Mouse (Mus musculus) spleen, adult 2 months (tissue): Measurements from ENCODE around the gene Fgf6. TPM values are rescaled to one million over a fixed set of nuclear protein-coding genes. Genes with fewer than 3 reads are reported as not detected.

Experiments used
- DNase-seq, 2 experiments: peaks; one replicate each; pipeline versions ENCODE4 v3.0.0 to v3.0.0-alpha.2; 2012 to 2021; ENCODE audit warnings: low spot score in 2 of 2, low read depth in 1 of 2
- H3K27ac ChIP-seq: fragments of 200-500 bp; 2 replicates; pipeline ENCODE4 v1.5.1; 2012; ENCODE audit warnings: low read length, inconsistent platforms; ENCODE audit not compliant: insufficient read depth
- H3K27me3 ChIP-seq: fragments of 200-500 bp; 2 replicates; pipeline ENCODE4 v1.6.1; 2012; ENCODE audit warnings: mild to moderate bottlenecking, moderate library complexity, low read length, inconsistent platforms; ENCODE audit not compliant: control insufficient read depth, insufficient read depth
- H3K36me3 ChIP-seq: fragments of 200-500 bp; 2 replicates; pipeline ENCODE4 v1.6.1; 2012; ENCODE audit warnings: mild to moderate bottlenecking, low read length, inconsistent platforms; ENCODE audit not compliant: control insufficient read depth, insufficient read depth
- H3K4me1 ChIP-seq: fragments of 200-500 bp; 2 replicates; pipeline ENCODE4 v1.6.1; 2011; ENCODE audit warnings: inconsistent platforms; ENCODE audit not compliant: control insufficient read depth, insufficient read depth, insufficient read length
- H3K4me3 ChIP-seq: fragments of 200-500 bp; 2 replicates; pipeline ENCODE4 v1.5.1; 2011; ENCODE audit warnings: mild to moderate bottlenecking, inconsistent platforms; ENCODE audit not compliant: insufficient read depth, insufficient read length; ENCODE audit errors: extremely low read depth
- CTCF ChIP-seq: fragments of 200-500 bp; IDR thresholded peaks from 2 replicates; pipeline ENCODE4 v1.5.1; 2011; ENCODE audit warnings: mild to moderate bottlenecking, inconsistent platforms; ENCODE audit not compliant: insufficient read depth, insufficient read length, insufficient replicate concordance; ENCODE audit errors: extremely low read depth
- POLR2A ChIP-seq: fragments of 200-500 bp; IDR thresholded peaks from 2 replicates; pipeline ENCODE4 v1.6.1; 2011; ENCODE audit warnings: low read depth, low read length, inconsistent platforms
- WGBS: fragments of 180-500 bp; shearing (Covaris S2); methylation state at CpG from one replicate; pipeline ENCODE4 v1.1.7; 2018; 5-methylcytosine and 5-hydroxymethylcytosine counted together
- polyA plus RNA-seq: library from polyadenylated mRNA; depleted of rRNA; stranded (reverse); fragments of >200 nt; gene quantifications from 2 replicates; pipeline ENCODE4 v1.2.3, GENCODE M21; 2012; rRNA removed

The Fgf6 gene
- not detected in 2 replicates for polyA plus RNA-seq

DNA sequence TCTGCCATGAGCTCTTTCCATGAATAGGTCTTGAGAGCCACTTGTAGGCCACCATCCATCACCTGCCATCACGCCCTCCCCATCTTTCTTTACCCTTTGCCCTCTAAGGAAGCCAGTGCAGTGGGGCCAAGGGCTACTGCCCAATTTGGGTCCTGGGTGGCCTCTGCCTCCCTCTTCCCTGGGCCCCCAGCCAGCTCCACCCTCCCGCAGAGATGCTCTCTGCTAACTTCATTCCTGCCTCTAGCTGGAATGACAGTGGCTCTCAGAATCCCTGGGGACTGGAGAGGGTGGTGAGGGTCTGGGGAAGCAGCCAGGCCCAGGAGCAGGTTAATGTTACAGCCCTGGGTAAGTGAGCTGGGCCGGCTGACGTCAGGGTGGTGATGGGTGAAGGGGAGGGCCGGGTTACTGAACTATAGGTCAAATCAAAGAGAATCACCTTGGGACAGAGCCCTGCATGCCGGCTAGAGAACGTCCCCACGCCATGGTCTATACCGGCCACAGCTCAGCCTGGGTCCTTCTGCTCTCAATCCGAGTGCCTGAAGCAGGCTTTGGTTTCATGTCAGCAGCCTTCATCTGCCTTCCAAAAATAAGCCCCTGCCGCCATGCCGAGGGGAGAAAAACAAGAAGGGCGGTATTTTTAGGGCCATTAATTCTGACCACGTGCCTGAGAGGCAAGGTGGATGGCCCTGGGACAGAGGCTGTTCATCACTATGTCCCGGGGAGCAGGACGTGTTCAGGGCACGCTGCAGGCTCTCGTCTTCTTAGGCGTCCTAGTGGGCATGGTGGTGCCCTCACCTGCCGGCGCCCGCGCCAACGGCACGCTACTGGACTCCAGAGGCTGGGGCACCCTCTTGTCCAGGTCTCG, at the start of gene Fgf6:
Fgf6 (plus strand) TSS at position 681 of the 865 bp plus-strand sequence.
- no peaks in the 10 kb centered on the region for H3K27me3 ChIP-seq
- no peaks in the 10 kb centered on the region for H3K4me1 ChIP-seq
- TF ChIP-seq POLR2A (no peak), CTCF (no peak)
- DNase-seq: no peak
- no peak within 1 kb of the TSS for H3K27ac ChIP-seq
- no peak within 1 kb of the TSS for H3K4me3 ChIP-seq
- no peaks in the 10 kb centered on the region for H3K36me3 ChIP-seq
- 86% methylated on average over 26 of the region's 26 CpGs for WGBS

DNA sequence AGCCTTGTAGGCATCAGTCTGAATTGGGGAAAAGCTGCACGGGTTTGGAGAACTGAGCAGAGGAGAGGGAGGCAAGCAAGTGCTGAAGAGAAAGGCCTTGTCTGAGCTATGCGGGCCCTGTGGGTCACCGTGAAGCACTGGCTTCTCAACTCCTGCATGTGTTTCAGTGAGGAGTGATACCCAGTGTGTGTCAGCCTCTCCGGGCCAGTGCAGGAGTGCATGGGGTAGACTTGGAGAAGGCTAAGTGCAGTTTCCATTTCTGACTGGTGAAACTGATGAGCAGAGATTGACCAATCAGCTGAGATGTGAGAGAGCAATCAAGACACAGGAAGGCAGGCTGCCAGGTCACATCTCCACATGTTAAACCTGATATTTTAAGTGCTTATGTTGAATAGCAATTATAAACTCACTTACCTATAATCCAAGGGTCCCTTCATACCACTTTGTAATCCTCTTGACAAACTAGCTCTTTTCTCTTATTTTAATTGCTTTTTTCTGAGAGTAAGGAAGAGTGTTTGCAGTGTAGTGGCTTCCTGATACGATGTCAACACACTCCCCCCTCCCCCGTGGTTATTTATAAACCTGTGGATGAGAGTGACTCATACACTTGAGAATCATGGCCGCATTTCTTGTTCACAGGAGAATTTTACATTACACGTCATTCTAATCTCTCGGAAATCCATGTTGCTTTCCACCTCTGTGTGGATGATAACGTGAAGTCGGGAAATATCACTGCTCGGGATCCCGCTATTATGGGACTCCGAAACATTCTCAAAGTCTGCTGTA, 49.0 kb upstream of the Fgf6 start:
- Histone ChIP-seq H3K36me3 (peaks cover 39% of the 10 kb centered on the region), H3K4me3 (no peak overlapping the region), H3K27ac (no peak overlapping the region), H3K4me1 (no peaks in the 10 kb centered on the region), H3K27me3 (no peaks in the 10 kb centered on the region)
- TF ChIP-seq CTCF: no peak
- TF ChIP-seq POLR2A: no peak
- DNase-seq: no peak
- 83% methylated on average over 14 of the region's 14 CpGs for WGBS

DNA sequence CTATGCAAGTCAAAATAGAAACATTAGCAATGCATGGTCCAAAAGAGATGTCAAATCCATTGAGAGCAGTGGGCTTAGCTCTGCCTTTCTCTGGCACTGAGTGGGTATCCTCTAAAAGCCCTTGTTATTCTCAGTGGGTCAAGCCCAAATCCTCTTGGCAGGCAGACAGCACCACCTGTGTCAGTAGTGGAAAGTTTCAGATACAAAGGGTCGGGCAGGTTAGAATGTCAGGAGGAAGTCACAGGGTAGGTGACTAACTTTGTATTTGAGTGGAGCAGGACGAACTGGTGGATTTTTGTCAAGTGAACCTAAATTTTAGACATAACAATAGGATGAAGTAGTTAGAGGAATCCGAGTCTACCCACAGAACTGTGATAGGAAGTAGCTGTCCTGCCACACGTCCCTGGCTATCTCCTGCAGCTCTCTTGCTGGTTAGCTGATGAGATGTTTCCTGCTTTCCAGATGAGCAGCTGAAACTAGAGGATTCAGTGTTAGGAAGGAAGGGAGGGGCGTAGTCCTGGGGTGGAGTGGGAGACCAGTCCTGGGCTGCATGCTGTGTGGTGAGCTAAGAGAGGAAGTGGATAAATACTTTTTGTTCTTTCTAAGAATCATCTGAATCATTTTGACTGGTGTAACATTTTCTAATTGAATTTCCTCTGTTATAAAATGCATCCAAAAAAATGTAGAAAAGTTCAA, 33.7 kb upstream of the Fgf6 start:
- Histone ChIP-seq H3K36me3 (peaks cover 7% of the 10 kb centered on the region), H3K27me3 (no peaks in the 10 kb centered on the region), H3K4me1 (no peaks in the 10 kb centered on the region), H3K27ac (no peak overlapping the region), H3K4me3 (no peak overlapping the region)
- no peak for DNase-seq
- no peak for TF ChIP-seq POLR2A
- TF ChIP-seq CTCF: no peak
- 12% methylated on average over 5 of the region's 5 CpGs for WGBS

DNA sequence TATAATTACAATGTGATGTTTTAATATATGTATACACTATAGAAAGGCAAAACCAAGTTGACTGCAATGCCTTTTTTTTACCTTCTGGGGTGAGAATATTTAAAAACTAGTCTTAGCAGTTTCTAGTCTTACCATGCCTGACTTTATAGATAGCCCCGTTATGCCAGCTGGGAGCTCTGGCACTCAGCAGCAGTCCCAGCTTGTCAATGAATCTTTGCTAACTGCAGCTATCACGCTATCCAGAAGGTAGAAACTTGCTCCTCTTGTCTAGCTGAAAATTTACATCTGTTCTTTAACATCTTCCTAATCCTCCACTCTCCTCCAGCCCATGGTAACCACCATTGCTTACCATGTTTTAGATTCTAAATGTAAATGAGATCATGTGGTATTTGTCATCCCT, 21.7 kb upstream of the Fgf6 start:
- 80% methylated on average over 2 of the region's 2 CpGs for WGBS
- H3K27ac ChIP-seq: no peak overlapping the region
- no peak for DNase-seq

DNA sequence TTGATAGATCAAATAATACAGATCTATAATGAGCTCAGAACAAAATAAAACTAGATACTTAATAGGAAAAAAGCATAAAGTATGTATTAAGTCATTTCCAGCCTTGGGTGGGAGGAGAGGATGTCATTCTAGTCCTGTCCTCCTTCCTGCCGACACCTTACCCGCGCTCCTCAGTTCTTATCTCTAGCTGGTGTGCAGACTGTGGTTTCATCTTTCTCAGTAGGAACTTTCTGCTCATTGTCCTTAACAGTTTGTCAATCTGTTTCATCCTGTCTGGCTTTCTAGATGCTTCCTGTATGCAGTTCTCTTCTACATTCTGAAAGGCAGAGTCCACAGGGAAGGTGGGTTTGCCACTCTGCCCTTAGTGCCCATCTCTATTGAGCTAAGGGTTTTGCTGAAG, 19.9 kb upstream of the Fgf6 start:
- Histone ChIP-seq H3K36me3 (no peaks in the 10 kb centered on the region), H3K27me3 (no peaks in the 10 kb centered on the region), H3K4me3 (no peak overlapping the region), H3K27ac (no peak overlapping the region), H3K4me1 (no peaks in the 10 kb centered on the region)
- no peak for TF ChIP-seq CTCF
- no peak for TF ChIP-seq POLR2A
- 46% methylated on average over 3 of the region's 3 CpGs for WGBS
- DNase-seq: no peak

More for the DNA sequence above, 21.7 kb upstream of the Fgf6 start:
- TF ChIP-seq POLR2A (no peak), CTCF (no peak)
- H3K36me3 ChIP-seq: no peaks in the 10 kb centered on the region
- no peak overlapping the region for H3K4me3 ChIP-seq
- H3K27me3 ChIP-seq: no peaks in the 10 kb centered on the region
- H3K4me1 ChIP-seq: no peaks in the 10 kb centered on the region

DNA sequence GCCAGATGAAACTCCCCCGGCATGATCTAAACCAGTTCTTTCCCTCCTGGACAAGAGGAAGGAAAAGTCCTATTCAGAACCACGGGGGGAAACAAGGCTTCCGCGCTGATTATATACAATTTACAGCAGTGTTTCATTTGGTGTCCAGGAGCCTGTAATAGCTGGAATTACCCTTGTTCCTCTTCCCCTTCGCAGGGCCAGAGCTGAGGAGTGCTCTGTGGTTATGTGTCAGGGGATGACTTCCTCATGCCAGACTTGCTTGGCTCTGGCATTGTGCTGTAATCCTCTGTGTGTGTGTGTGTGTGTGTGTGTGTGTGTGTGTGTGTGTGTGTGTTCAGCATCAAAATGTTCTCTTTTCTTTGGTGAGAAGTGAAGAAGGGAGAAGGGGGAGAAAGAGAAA, 19.0 kb upstream of the Fgf6 start:
- Histone ChIP-seq H3K27me3 (no peaks in the 10 kb centered on the region), H3K36me3 (no peaks in the 10 kb centered on the region), H3K27ac (no peak overlapping the region), H3K4me1 (no peaks in the 10 kb centered on the region), H3K4me3 (no peak overlapping the region)
- WGBS: 9% methylated on average over 5 of the region's 5 CpGs
- no peak for TF ChIP-seq CTCF
- no peak for TF ChIP-seq POLR2A
- no peak for DNase-seq
